Mouse (Mus musculus): Measurements from ENCODE around the gene Zfp981.
"Not testable (repeated sequence)": the region's sequence is repeated elsewhere in the genome, so short reads cannot be mapped to it uniquely, and the experiment has no call there.

GRCm38 (mm10) chr4:146484676-146485075, 17.2 kb upstream of the Zfp981 start:
- TF ChIP-seq ZC3H11A (IDR thresholded peaks at IDR 0.05; ENCODE audit: borderline replicate concordance, low read depth, low read length); ZNF384 (IDR thresholded peaks at IDR 0.05; ENCODE audit: low read depth, low read length): not testable (repeated sequence)
